In genomic region chr8:57511316-57512118, GRCm38 (mm10) we compare ENCODE assay signal across 7 mouse cellular contexts. TPM values are rescaled to one million over a fixed set of nuclear protein-coding genes. Genes with fewer than 3 reads are reported as not detected.
DNase-seq lines count a peak whose midpoint lies in the region; ATAC-seq lines count a peak whose summit lies in the region.

Gene Hmgb2, plus strand, starts transcription at chr8:57511907.

- peaks cover 4% of the 10 kb centered on the region; the same call in 1 of the 2 replicates for H3K4me1 ChIP-seq in intestine, embryonic 16.5 days (ENCODE audit: control insufficient read depth, insufficient read depth, low read length)
- H3K4me1 ChIP-seq in midbrain, embryonic 11.5 days (ENCODE audit: control insufficient read depth, insufficient read depth, low read length), result peaks cover 9% of the 10 kb centered on the region

- H3K4me2 ChIP-seq in intestine, embryonic 16.5 days (ENCODE audit: low read depth, low read length), result peak within 1 kb of the TSS; percentile 86
- H3K4me2 ChIP-seq in midbrain, embryonic 11.5 days, result peak within 1 kb of the TSS; percentile 89

- peak within 1 kb of the TSS; percentile 100 for H3K27ac ChIP-seq in intestine, embryonic 16.5 days (ENCODE audit: low read length)
- H3K27ac ChIP-seq in midbrain, embryonic 11.5 days (ENCODE audit: low read depth, low read length), result peak within 1 kb of the TSS; percentile 100

- intact Hi-C loops in left cerebral cortex, postnatal 36 days (cut with DNase I), result loop anchor here (2.0 kb wide), 1 partner anchor 23 kb away; no protein-coding TSS in a partner anchor

- ATAC-seq in intestine, embryonic 16.5 days, result peak; percentile 100
- peak; percentile 99 for ATAC-seq in midbrain, embryonic 11.5 days (ENCODE audit: low FRiP score)

- no peaks in the 10 kb centered on the region for H3K9me3 ChIP-seq in intestine, embryonic 16.5 days (ENCODE audit: control insufficient read depth, low read length)
- H3K9me3 ChIP-seq in midbrain, embryonic 11.5 days (ENCODE audit: control insufficient read depth, low read length), result no peaks in the 10 kb centered on the region

- no peaks in the 10 kb centered on the region for H3K27me3 ChIP-seq in intestine, embryonic 16.5 days (replicated peaks; ENCODE audit: control insufficient read depth, insufficient read depth, low read length)
- no peaks in the 10 kb centered on the region for H3K27me3 ChIP-seq in midbrain, embryonic 11.5 days (ENCODE audit: control insufficient read depth, insufficient read depth, low read length)

- peak; percentile 100 for DNase-seq in adrenal gland, adult 8-10 months
- peak; percentile 100 for DNase-seq in embryo, embryonic 9.5 days (ENCODE audit: extremely low spot score)
- peak; percentile 99 to 100 for DNase-seq in gastrocnemius, postnatal 4 days (ENCODE audit: low spot score in 2 of 2)
- DNase-seq in left cerebral cortex, postnatal 36 days (ENCODE audit: low spot score in 2 of 2), result peak; percentile 98 to 99
- peak; percentile 99 for DNase-seq in midbrain, embryonic 11.5 days (ENCODE audit: low spot score, missing footprints)
- peak; percentile 99 for DNase-seq in skeletal muscle tissue, adult 2 months (ENCODE audit: low read depth, low spot score)

- WGBS in intestine, embryonic 16.5 days, result under 1% methylated on average over 63 of the region's 63 CpGs
- WGBS in midbrain, embryonic 11.5 days, result under 1% methylated on average over 63 of the region's 63 CpGs

- 0 out of 2 replicates have a peak, but pooled peaks cover 2% of the 10 kb centered on the region for H3K36me3 ChIP-seq in intestine, embryonic 16.5 days (ENCODE audit: control insufficient read depth, insufficient read depth, low read length)
- H3K36me3 ChIP-seq in midbrain, embryonic 11.5 days (ENCODE audit: control insufficient read depth, insufficient read depth, low read length), result peaks cover 3% of the 10 kb centered on the region; the same call in 1 of the 2 replicates

- peak within 1 kb of the TSS; percentile 88 for H3K4me3 ChIP-seq in intestine, embryonic 16.5 days (ENCODE audit: low read length)
- H3K4me3 ChIP-seq in midbrain, embryonic 11.5 days (ENCODE audit: low read depth, low read length), result peak within 1 kb of the TSS; percentile 90

- peak within 1 kb of the TSS; percentile 100 for H3K9ac ChIP-seq in intestine, embryonic 16.5 days (ENCODE audit: low read depth, low read length)
- H3K9ac ChIP-seq in midbrain, embryonic 11.5 days (ENCODE audit: low read length), result peak within 1 kb of the TSS; percentile 100

RNA-seq across cellular contexts. Expression of gene Hmgb2, which starts in this region (rescaled TPM):
- total RNA-seq in adrenal gland, adult 8-10 months (2022), result 10 to 100 TPM; 11.8 to 18.1 (median 14.3) TPM
- total RNA-seq in gastrocnemius, postnatal 4 days (2021), result 100 to 1,000 TPM in 1 of 2 experiments, 10 to 100 TPM in 1; 99.6 to 103 TPM
- polyA plus RNA-seq in intestine, embryonic 16.5 days (2015; fragmentation: Nextera tagmentation; extraction: Ambion mirVana), result 252 and 287 TPM in 2 replicates
- total RNA-seq in left cerebral cortex, postnatal 36 days (2021), result 1 to 10 TPM; 4.3 to 6.7 TPM
- polyA plus RNA-seq in midbrain, embryonic 11.5 days (2014; fragmentation: Nextera tagmentation; extraction: Ambion mirVana), result 628 and 641 TPM in 2 replicates

Comparison
In these comparisons a context has a peak if more than half of its experiments do, and no peak if none do; other contexts are left out.
1. Peak in every context shown above with its lines: DNase-seq, ATAC-seq, H3K4me3 ChIP-seq and H3K27ac ChIP-seq.
2. RNA of gene Hmgb2 (total RNA-seq): 99.6 to 103 TPM in gastrocnemius, postnatal 4 days; 11.8 to 18.1 TPM in adrenal gland, adult 8-10 months and 4.3 to 6.7 TPM in left cerebral cortex, postnatal 36 days; every median in the first group is over 4 times any median in the second.